Mouse (Mus musculus): ENCODE measurements around the gene Ubn1.

Gene Ubn1

GRCm38 (mm10) chr16:5049774-5050234, at the start of gene Ubn1, which contains the start of gene Glyr1:
TSS of gene Ubn1 (plus strand) at chr16:5050057.
TSS of gene Glyr1 (minus strand) at chr16:5049863.
- peak; percentile 99 for DNase-seq (ENCODE audit: low spot score)

DNA sequence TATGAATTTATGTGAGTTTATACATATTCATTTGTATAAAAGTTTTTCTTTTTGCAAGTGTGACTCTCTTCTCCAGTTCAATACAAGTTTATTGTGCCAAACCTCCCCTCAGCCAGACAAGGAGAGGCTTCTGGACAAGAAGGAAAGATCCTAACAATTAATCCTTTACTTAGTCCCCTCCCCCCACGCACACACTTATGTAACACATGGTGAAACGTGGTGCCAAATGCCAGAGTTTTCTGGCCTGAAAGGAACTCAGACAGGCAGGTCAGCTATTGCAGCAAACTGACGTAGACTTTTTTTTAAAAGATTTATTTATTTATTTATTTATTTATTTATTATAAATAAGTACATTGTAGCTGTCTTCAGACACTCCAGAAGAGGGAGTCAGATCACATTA, 49.2 kb upstream of the Ubn1 start:
- no peak for DNase-seq (ENCODE audit: low spot score)

DNA sequence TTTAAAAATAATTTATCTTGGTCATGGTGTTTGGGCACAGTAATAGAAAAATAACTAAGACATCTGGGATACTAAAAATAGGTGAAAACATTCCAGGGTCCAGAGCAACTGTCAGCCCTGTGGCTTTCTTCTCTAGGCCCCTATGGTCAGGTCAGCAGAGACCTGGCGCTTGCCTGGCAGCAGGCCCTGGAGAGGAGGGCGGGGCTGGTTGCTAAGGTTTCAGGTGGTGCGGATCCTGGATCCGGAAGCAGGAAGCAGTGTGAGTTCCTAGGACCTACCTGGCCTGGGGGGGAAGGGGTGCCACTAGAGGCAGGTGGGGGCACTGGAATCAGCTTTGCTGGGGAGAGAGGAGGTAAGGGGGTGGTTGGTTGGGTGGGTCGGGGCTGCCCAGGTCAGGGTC, 42.8 kb upstream of the Ubn1 start, which contains the start of gene Smim22:
Gene Smim22, plus strand, starts transcription at position 222 of the 400 bp plus-strand sequence.
- no peak for DNase-seq (ENCODE audit: low spot score)

GRCm38 (mm10) chr16:5007492-5007891, 42.4 kb upstream of the Ubn1 start:
- no peak for DNase-seq (ENCODE audit: low spot score)

DNA sequence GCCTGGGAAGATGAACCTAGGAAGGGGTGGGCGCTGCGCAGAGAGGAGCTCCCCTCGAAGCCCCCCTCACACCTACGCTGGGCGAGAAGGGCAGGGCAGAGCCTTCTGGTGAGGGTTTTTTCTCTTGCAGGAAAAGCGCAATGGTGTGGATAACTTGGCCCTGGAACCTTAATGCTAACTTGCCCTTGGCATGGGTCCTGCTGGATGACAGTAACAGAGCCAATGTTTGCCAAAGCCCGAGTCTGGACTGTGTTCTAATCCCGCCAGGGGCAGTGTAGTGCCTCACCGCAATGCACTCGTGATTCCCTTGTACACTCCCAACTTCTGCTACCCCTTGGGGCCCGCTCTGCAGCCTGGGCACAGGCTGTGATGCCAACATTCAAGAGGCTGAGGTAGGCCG, 41.8 kb upstream of the Ubn1 start:
- DNase-seq (ENCODE audit: low spot score), result no peak

- no peak for DNase-seq (ENCODE audit: low spot score)
Observed at GRCm38 (mm10) chr16:5010371-5010935, 39.4 kb upstream of the Ubn1 start.

- DNase-seq (ENCODE audit: low spot score), result no peak
Observed at GRCm38 (mm10) chr16:5011285-5011684, 38.6 kb upstream of the Ubn1 start.

- no peak for DNase-seq (ENCODE audit: low spot score)
Observed at GRCm38 (mm10) chr16:5012036-5013005, 37.5 kb upstream of the Ubn1 start.

GRCm38 (mm10) chr16:5013054-5013838, 36.6 kb upstream of the Ubn1 start, which contains the start of gene Rogdi:
TSS of gene Rogdi (minus strand) at chr16:5013553.
- peak; percentile 99 for DNase-seq (ENCODE audit: low spot score)

GRCm38 (mm10) chr16:5014578-5014977, 35.3 kb upstream of the Ubn1 start:
- DNase-seq (ENCODE audit: low spot score), result no peak

- no peak for DNase-seq (ENCODE audit: low spot score)
Observed at GRCm38 (mm10) chr16:5024021-5024420, 25.8 kb upstream of the Ubn1 start.

DNA sequence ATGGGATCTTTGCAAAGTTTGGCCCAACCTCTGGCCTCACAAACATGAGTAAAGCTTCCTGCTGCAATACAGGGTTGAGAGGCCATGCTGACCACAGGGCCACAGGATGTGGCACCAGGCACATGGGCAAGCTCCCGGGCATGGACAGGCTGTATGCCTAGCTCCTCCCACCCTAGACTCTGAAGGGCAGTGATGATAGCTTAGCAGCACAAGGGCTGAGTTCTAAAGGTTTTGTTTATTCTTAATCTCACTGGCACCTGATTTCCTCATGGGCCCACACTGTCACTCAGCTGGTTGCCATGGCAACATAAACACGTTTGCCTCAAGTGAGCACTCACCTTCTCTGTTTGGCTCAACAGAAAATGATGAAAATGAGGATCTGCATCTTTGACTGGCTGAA, 20.0 kb upstream of the Ubn1 start:
- no peak for DNase-seq (ENCODE audit: low spot score)

GRCm38 (mm10) chr16:5035591-5035990, 14.3 kb upstream of the Ubn1 start:
- no peak for DNase-seq (ENCODE audit: low spot score)

DNA sequence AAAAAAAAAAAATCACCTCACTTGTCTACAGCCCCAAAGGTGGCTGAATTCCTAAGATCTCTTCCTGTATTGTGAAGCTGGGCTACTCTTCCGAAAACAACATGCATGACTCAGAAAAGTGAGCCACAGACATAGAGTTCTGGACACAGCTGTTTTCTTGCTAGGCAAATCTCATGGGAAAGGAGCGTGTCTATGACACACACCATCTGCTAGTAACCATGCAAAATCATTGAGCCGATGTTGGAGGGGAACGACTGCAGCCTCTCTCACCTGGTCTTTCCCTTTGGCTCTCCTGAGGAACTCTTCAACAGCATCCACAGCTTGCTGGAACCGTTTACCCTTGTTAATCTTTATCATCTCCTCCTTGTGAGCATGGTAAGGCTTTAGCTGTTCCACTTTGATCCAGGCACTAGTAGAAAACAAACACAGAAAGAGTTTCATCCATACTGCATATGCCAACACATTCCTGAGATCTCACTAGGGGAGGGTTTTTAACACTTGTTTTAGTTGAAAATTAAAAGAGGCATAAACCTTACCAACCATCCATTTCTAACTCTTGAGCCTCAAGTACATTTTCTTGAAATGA, 13.1 kb upstream of the Ubn1 start:
- no peak for DNase-seq (ENCODE audit: low spot score)

DNA sequence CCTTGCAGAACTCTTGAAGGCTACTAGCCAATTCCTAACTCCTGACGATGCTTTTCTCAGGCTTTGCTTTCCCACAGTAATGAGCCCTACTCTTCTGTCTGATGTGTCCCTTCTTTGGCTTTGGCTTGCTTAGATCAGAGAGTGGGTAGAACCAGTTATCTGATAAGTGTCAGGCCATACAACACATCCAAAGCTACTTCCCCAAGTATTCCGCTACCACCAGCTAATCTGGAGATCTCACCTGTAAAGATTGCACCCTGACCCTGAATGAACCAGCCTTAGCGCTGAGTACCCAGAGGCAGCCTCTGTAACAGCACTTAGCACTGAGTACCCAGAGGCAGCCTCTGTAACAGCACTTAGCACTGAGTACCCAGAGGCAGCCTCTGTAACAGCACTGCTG, 4.5 kb upstream of the Ubn1 start:
- no peak for DNase-seq (ENCODE audit: low spot score)

DNA sequence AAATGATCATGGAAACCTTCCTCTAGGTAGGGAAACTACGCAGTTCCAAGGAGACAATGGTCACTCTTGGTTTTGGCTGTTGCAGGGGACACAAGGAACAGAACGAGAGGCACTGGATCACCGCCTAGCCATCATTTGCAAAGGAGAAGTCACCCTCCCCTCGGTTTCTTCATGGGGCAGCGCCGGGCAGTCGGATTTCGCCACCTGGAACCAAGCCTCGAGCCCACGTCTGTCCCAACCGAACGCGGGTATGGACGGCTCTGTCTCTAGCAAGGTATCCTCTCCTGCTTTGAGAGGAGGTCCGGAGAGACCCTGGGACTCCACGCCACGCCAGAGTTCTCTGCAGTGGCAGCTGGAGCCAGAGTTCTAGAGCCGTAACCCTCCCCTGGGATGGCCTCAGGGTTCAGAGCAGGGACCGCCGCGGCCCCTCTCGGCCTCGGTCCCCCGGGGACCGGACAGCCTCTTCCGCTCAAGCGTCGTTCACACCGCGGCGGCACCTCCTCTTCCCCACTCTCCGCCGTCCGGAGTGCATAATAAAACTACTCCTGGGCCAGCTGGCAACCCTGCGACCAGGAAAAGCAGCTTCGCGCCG, 579 bp upstream of the Ubn1 start:
- DNase-seq (ENCODE audit: low spot score), result no peak

GRCm38 (mm10) chr16:5050251-5051110, 624 bp downstream of the Ubn1 start:
- DNase-seq (ENCODE audit: low spot score), result peak; percentile 61

GRCm38 (mm10) chr16:5058114-5058513, 8.3 kb downstream of the Ubn1 start:
- no peak for DNase-seq (ENCODE audit: low spot score)

GRCm38 (mm10) chr16:5063472-5063871, 13.6 kb downstream of the Ubn1 start:
- DNase-seq (ENCODE audit: low spot score), result no peak

DNA sequence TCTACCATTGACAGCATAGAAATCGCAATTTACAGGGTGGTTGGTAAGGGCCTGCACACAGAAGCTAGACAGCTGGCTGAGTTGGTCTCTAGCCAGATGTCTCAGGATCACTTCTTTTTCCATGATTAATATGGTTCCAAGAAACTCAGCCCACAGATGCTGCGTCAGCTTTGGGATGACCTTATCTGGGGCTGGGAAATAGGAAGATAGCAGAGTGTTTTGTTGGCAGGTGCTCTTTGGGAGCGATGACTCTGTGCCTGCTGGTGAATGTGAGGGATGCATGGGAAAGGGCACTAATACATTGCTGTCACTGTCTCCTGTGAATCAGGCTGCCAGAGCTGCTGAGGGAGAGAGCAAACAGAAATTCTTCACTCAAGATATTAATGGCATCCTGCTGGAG, 20.5 kb downstream of the Ubn1 start:
- DNase-seq (ENCODE audit: low spot score), result no peak

DNA sequence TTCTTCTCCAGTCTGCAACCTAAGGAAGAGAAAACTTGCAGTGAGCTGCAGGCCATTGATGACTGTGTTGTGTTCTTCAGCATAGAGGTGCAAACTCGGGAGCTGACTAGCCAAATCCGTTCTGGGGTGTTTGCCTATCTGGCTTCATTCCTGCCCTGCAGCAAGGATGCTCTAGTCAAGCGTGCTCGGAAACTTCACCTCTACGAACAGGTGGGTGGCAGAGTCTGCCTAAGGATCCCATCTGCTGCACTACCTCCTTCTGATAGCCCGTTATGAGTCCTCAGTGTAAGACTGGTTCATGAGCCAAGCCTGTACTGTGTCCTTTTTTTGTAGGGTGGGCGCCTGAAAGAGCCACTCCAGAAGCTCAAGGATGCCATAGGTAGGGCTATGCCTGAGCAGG, 22.1 kb downstream of the Ubn1 start:
- DNase-seq (ENCODE audit: low spot score), result no peak

Measured in left cerebral cortex, adult 11 months (tissue).